Mouse (Mus musculus) retina, postnatal 7 days (tissue): Measurements from ENCODE around the gene Rgsl1.
"Not testable (repeated sequence)": the region's sequence is repeated elsewhere in the genome, so short reads cannot be mapped to it uniquely, and the experiment has no call there.

Experiments
- DNase-seq: peaks from one replicate; pipeline ENCODE4 v3.0.0-alpha.2; 2012; ENCODE audit warnings: low read depth, low spot score

Rgsl1 gene

GRCm38 (mm10) chr1:153776257-153776656 is 67.7 kb downstream of the Rgsl1 start:
- DNase-seq, result no peak

- DNase-seq, result no peak
Observed at GRCm38 (mm10) chr1:153775174-153775573, 68.8 kb downstream of the Rgsl1 start.

GRCm38 (mm10) chr1:153770776-153771167 is 73.2 kb downstream of the Rgsl1 start:
- DNase-seq, result no peak

- DNase-seq, result no peak
Observed at GRCm38 (mm10) chr1:153769998-153770775, 73.8 kb downstream of the Rgsl1 start.

- not testable (repeated sequence) for DNase-seq
Observed at GRCm38 (mm10) chr1:153769571-153769970, 74.4 kb downstream of the Rgsl1 start.

- DNase-seq, result no peak
Observed at GRCm38 (mm10) chr1:153768465-153768864, 75.5 kb downstream of the Rgsl1 start.

- DNase-seq, result no peak
Observed at GRCm38 (mm10) chr1:153767281-153767680, 76.7 kb downstream of the Rgsl1 start.

GRCm38 (mm10) chr1:153766298-153766697 is 77.6 kb downstream of the Rgsl1 start:
- DNase-seq, result no peak

- DNase-seq, result no peak
Observed at GRCm38 (mm10) chr1:153764136-153764535, 79.8 kb downstream of the Rgsl1 start.

GRCm38 (mm10) chr1:153753725-153754464 is 90.0 kb downstream of the Rgsl1 start:
- no peak for DNase-seq

GRCm38 (mm10) chr1:153752521-153752920 is 91.4 kb downstream of the Rgsl1 start:
- no peak for DNase-seq

GRCm38 (mm10) chr1:153751763-153752301 is 92.1 kb downstream of the Rgsl1 start:
- no peak for DNase-seq

GRCm38 (mm10) chr1:153750054-153750453 is 93.9 kb downstream of the Rgsl1 start:
- DNase-seq, result no peak

GRCm38 (mm10) chr1:153749211-153749801 is 94.6 kb downstream of the Rgsl1 start, which contains the start of gene Rnasel:
Gene Rnasel, plus strand, starts transcription at chr1:153749426.
- peak; percentile 73 for DNase-seq

GRCm38 (mm10) chr1:153748549-153748948 is 95.4 kb downstream of the Rgsl1 start:
- no peak for DNase-seq

GRCm38 (mm10) chr1:153747861-153748530 is 95.9 kb downstream of the Rgsl1 start:
- no peak for DNase-seq

- peak; percentile 68 for DNase-seq
Observed at GRCm38 (mm10) chr1:153746728-153747127, 97.2 kb downstream of the Rgsl1 start.

- no peak for DNase-seq
Observed at GRCm38 (mm10) chr1:153746119-153746670, 97.7 kb downstream of the Rgsl1 start.

- DNase-seq, result peak; percentile 68
Observed at GRCm38 (mm10) chr1:153742374-153743155, 101.4 kb downstream of the Rgsl1 start.

GRCm38 (mm10) chr1:153741551-153742316 is 102.2 kb downstream of the Rgsl1 start:
- no peak for DNase-seq
